Mouse (Mus musculus): ENCODE data around the gene Gm17334. TPM values are rescaled to one million over a fixed set of nuclear protein-coding genes. Genes with fewer than 3 reads are reported as not detected.
A peak's percentile ranks its signal among the peaks of the same experiment; 100 is the strongest.

Gm17334 gene
- polyA plus RNA-seq, 1 experiment from 2014 or later, result not detected

DNA sequence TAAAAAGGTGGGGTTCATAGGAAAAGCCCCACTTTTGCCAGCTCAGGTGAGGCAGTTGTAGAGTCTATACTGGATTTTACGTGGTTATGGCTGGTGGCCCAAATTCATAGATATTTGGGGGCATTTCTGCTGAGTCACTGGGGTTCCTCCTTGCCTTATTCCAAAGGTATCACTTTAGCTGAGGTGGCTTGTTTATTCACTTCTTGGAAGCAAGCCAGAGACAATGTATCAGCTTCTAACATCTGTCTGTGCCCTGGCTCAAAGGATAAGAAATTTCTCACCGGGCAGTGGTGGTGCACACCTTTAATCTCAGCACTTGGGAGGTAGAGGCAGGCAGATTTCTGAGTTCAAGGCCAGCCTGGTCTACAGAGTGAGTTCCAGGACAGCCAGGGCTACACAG lies 6.8 kb upstream of the Gm17334 start:
- Histone ChIP-seq H3K4me3 (no peak overlapping the region), H3K9me3 (replicated peaks) (no peaks in the 10 kb centered on the region), H3K9ac (no peak overlapping the region), H3K27ac (no peak overlapping the region), H3K4me1 (no peaks in the 10 kb centered on the region), H3K36me3 (no peaks in the 10 kb centered on the region), H3K27me3 (no peaks in the 10 kb centered on the region; the same call in 1 of the 2 replicates), H3K4me2 (replicated peaks) (no peak overlapping the region)
- 92% methylated on average over 2 of the region's 2 CpGs for WGBS
- no peak for ATAC-seq (ENCODE audit: low FRiP score)

DNA sequence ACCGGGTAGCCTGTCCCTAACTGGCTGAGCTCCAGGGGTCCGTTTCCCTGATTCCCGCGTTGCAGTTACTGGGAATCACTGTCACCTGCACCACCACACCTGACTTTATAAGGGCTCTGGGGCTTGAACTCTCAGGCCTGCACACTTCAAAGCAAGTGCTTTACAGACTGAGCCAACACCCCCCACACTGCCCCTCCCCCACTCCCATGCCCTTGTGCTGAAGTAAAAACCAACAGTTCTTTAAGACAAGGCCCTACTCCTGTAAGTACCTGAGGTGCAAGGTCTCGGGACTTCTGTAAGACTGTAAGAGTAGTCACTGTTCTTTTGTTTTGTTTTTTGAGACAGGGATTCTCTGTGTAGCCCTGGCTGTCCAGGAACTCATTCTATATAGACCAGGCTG lies 5.5 kb upstream of the Gm17334 start:
- Histone ChIP-seq H3K4me1 (no peaks in the 10 kb centered on the region), H3K27ac (no peak overlapping the region), H3K27me3 (no peaks in the 10 kb centered on the region; the same call in 1 of the 2 replicates), H3K9me3 (replicated peaks) (no peaks in the 10 kb centered on the region), H3K36me3 (no peaks in the 10 kb centered on the region; the same call in 1 of the 2 replicates), H3K4me2 (replicated peaks) (no peak overlapping the region), H3K4me3 (no peak overlapping the region), H3K9ac (no peak overlapping the region)
- WGBS, result 88% methylated on average over 5 of the region's 5 CpGs
- no peak for ATAC-seq (ENCODE audit: low FRiP score)

DNA sequence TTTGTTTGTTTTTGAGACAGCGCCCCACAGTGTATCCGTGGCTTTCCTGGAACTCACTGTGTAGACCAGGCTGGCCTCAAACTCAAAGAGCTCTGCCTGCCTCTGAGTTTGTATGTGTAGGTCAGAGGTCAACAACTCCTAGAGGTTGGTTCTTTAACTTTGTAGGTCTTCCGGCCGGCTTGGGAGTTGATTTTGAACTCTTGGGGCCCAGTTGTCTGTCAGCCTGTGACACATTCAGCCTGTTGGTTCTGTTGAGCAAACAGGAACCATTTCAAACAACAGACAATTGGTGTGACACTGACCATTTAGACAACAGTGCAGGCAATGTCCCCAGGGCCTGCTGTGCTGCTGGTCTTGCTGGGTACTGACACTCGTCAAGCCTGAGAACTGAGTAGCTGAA lies 4.7 kb upstream of the Gm17334 start:
- 61% methylated on average over 5 of the region's 5 CpGs for WGBS
- Histone ChIP-seq H3K36me3 (no peaks in the 10 kb centered on the region; the same call in 1 of the 2 replicates), H3K4me1 (no peaks in the 10 kb centered on the region), H3K27me3 (no peaks in the 10 kb centered on the region; the same call in 1 of the 2 replicates), H3K27ac (no peak overlapping the region), H3K4me3 (no peak overlapping the region), H3K4me2 (replicated peaks) (no peak overlapping the region), H3K9me3 (replicated peaks) (no peaks in the 10 kb centered on the region), H3K9ac (no peak overlapping the region)
- no peak for ATAC-seq (ENCODE audit: low FRiP score)

DNA sequence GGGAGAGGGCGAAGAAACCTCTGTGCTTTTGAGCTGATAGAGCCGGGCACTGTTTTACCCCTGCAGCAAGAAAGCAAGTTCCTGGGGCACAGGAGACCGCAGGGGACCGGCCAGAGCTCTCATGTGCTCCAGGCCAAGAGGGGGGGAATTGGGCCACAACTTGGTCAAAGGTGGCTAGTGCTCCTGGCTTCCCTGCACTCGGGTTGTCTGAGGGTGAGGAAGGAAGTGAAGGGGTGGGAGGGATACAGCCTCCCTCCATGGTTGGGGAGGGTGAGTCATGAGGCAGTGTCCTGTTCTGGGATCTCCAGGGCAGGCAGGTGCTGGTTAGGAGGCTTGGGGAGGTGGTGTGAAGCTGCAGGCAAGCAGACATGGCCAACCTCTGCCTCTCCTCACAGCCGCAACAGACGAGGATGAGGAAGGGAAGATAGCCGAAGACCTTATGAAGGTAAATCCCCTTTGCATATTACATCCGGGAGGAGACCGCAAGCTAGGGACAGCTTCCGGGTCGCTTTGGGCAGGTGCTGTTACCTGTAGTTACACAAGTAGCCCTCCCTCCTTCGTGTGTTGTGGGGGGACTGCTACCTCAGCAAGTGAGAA lies 1.8 kb upstream of the Gm17334 start:
- Histone ChIP-seq H3K4me1 (peaks cover 5% of the 10 kb centered on the region), H3K27ac (no peak overlapping the region), H3K9ac (no peak overlapping the region), H3K27me3 (peaks cover 8% of the 10 kb centered on the region), H3K9me3 (replicated peaks) (no peaks in the 10 kb centered on the region), H3K4me3 (no peak overlapping the region), H3K4me2 (replicated peaks) (no peak overlapping the region), H3K36me3 (no peaks in the 10 kb centered on the region; the same call in 1 of the 2 replicates)
- WGBS, result 89% methylated on average over 13 of the region's 13 CpGs
- ATAC-seq (ENCODE audit: low FRiP score), result no peak

DNA sequence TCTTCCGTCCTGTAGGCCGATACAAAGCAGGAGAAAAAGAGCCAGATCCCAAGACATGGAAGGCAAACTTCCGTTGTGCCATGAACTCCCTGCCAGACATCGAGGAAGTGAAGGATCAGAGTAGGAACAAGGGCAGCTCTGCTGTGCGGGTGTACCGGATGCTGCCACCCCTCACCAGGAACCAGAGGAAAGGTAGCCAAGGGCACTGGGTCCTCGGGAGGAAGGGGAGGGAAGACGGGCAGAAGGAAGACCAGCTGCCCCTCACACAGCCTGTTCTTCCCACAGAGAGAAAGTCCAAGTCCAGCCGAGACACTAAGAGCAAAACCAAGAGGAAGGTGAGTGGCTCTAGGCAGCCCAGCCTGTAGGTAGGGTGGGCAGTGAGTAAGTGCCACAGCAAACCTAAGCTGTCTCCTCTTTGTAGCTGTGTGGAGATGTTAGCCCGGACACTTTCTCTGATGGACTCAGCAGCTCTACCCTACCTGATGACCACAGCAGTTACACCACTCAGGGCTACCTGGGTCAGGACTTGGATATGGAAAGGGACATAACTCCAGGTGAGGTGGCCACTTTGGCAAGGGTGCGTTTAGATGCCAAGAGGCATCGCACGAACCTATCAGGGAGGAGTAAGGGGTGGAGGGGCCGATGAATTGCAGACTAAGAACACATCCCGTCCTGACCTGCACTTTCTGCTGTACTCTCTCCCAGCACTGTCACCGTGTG lies 814 bp upstream of the Gm17334 start:
- Histone ChIP-seq H3K4me3 (no peak overlapping the region), H3K4me2 (replicated peaks) (no peak overlapping the region), H3K9ac (no peak overlapping the region), H3K9me3 (replicated peaks) (no peaks in the 10 kb centered on the region), H3K27me3 (peaks cover 17% of the 10 kb centered on the region), H3K4me1 (peaks cover 5% of the 10 kb centered on the region), H3K36me3 (no peaks in the 10 kb centered on the region; the same call in 1 of the 2 replicates), H3K27ac (no peak overlapping the region)
- 91% methylated on average over 16 of the region's 16 CpGs for WGBS
- no peak for ATAC-seq (ENCODE audit: low FRiP score)

DNA sequence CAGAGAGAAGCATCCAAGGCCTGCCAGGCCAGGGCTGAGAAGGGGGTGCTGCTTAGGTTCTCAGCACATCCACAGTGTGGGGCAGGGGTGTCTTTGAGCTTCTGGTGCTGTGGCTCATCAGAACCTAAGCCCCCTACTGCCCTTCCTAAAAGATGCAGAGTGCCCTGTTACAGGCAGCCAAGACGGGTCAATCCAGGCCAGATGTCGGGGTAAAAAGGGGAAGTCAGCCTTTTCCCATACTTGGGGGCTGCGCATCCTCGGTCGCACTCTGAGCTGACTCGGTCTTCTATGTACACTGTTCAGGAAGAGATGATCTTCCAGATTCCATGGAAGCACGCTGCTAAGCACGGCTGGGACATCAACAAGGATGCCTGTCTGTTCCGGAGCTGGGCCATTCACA lies 451 bp downstream of the Gm17334 start:
- Histone ChIP-seq H3K27ac (no peak overlapping the region), H3K27me3 (peaks cover 23% of the 10 kb centered on the region)

DNA sequence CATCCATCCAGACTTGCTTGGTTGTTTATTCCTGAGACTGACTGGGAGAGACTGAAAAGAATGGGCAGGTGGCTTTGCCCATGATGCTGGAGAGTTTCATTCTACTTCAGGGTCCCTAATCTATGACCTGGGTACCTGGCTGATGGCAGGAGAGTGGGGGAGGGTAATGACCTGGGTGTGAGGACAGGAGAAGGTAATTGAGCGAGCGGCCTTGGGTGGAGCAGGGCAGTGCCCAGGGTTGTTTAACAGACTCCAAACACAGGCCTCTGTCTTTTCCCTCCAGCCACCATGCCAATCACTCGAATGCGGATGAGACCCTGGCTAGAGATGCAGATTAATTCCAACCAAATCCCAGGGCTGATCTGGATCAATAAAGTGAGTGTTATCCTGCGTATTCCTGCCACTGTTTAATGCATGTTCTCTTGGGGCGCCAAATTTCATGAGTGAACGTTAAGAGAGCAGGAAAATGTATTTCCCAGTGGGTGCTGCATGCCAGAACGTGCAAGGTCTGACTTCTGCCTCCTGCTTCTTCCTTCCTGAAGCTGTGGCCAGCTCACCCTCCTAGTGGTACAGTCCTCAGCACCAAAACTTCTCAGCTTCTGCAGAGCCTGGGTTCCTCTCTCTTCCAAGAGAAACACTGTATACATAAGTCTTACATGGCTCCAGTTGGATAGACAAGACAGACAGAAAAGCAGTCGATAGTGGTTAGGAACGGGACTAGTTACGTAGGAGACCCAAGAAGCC lies 1.8 kb downstream of the Gm17334 start:
- WGBS, result 86% methylated on average over 11 of the region's 11 CpGs
- Histone ChIP-seq H3K9ac (no peak overlapping the region), H3K9me3 (replicated peaks) (no peaks in the 10 kb centered on the region), H3K36me3 (no peaks in the 10 kb centered on the region; the same call in 1 of the 2 replicates), H3K27ac (no peak overlapping the region), H3K4me2 (replicated peaks) (peak overlapping the region; percentile 74; the same call in 1 of the 2 replicates), H3K4me1 (peaks cover 5% of the 10 kb centered on the region), H3K27me3 (peaks cover 26% of the 10 kb centered on the region), H3K4me3 (peak overlapping the region; percentile 52; the same call in 1 of the 2 replicates)
- no peak for ATAC-seq (ENCODE audit: low FRiP score)

More for the DNA sequence above, 451 bp downstream of the Gm17334 start:
- H3K4me1 ChIP-seq, result peaks cover 5% of the 10 kb centered on the region
- no peak overlapping the region for H3K9ac ChIP-seq
- no peak overlapping the region for H3K4me3 ChIP-seq
- no peaks in the 10 kb centered on the region; the same call in 1 of the 2 replicates for H3K36me3 ChIP-seq
- no peak for ATAC-seq (ENCODE audit: low FRiP score)
- 79% methylated on average over 9 of the region's 9 CpGs for WGBS
- H3K9me3 ChIP-seq (replicated peaks), result no peaks in the 10 kb centered on the region
- H3K4me2 ChIP-seq (replicated peaks), result no peak overlapping the region

DNA sequence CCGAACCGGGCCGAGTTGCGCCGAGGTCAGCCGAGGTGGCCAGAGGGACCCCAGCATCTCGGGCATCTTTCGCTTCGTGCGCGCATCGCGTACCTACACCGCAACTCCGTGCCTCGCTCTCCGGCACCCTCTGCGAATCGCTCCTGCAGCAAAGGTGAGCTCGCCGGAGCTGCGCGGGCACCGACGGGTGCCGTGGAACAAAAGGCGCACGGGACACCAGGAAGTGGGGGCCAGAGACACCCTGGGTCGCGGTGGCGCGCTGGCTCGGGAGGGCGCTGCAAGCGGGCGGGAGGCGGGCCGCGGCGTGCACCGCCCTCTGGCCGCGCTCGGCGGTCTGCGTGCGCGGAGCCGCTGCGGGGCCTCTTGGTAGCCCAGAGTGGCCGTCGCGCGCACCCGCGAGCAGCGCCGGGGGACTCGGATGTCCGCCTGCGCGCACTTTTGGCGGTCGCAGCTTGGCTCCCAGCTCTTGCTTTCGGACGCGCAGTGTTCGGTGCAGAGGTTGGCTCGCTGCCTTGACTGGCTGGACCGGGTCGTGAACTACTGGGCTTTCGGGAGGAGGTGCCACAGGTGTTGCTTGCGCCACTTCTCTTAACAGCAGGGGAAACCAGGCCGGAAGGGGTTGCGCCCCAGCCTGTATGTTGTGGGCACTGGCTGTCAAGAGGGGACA lies 2.7 kb downstream of the Gm17334 start:
- H3K4me2 ChIP-seq (replicated peaks), result peak overlapping the region; percentile 74
- H3K4me1 ChIP-seq, result peaks cover 5% of the 10 kb centered on the region
- peak overlapping the region; percentile 52 for H3K4me3 ChIP-seq
- WGBS, result under 1% methylated on average over 75 of the region's 75 CpGs
- H3K27me3 ChIP-seq, result peaks cover 32% of the 10 kb centered on the region
- no peaks in the 10 kb centered on the region for H3K9me3 ChIP-seq (replicated peaks)
- peak; percentile 79 for ATAC-seq (ENCODE audit: low FRiP score)
- no peak overlapping the region for H3K27ac ChIP-seq
- no peaks in the 10 kb centered on the region; the same call in 1 of the 2 replicates for H3K36me3 ChIP-seq
- H3K9ac ChIP-seq, result peak overlapping the region; percentile 53

DNA sequence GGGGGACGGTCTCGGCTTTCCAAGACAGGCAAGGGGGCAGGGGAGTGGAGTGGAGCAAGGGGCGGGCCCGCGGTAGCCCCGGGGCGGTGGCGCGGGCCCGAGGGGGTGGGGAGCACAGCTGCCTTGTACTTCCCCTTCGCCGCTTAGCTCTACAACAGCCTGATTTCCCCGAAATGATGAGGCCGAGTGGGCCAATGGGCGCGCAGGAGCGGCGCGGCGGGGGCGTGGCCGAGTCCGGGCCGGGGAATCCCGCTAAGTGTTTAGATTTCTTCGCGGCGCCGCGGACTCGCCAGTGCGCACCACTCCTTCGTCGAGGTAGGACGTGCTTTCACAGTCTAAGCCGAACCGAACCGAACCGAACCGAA lies 3.2 kb downstream of the Gm17334 start, which contains the start of gene Irf1:
TSS of gene Irf1 (plus strand) at position 255 of the 365 bp plus-strand sequence.
- Histone ChIP-seq H3K27ac (no peak within 1 kb of the TSS), H3K4me1 (peaks cover 5% of the 10 kb centered on the region), H3K27me3 (peaks cover 32% of the 10 kb centered on the region), H3K4me2 (replicated peaks) (peak within 1 kb of the TSS; percentile 74), H3K9me3 (replicated peaks) (no peaks in the 10 kb centered on the region), H3K36me3 (no peaks in the 10 kb centered on the region; the same call in 1 of the 2 replicates), H3K4me3 (peak within 1 kb of the TSS; percentile 52), H3K9ac (peak within 1 kb of the TSS; percentile 53)
- peak; percentile 94 for ATAC-seq (ENCODE audit: low FRiP score)
- 1% methylated on average over 40 of the region's 40 CpGs for WGBS

DNA sequence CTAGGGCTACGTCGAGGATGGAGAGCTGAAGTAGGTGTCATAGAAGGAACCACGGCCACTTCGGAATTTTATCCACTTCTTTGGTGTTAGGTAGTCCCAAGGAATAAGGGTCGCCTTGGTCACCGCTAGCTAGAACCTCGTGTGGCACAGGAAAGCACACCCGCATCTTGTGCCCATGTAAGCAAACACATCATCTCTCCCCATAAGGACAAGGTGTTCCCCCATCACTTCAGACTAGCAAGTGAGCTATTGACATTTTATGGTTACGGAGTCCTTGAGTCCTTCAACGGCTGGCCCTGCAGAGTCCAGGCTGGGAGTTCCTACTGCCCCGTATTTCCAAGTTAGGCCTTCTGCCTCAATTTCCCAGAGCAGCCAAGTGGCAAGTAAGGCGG lies 3.8 kb downstream of the Gm17334 start:
- Histone ChIP-seq H3K4me2 (replicated peaks) (peak overlapping the region; percentile 74), H3K27ac (no peak overlapping the region), H3K4me3 (peak overlapping the region; percentile 52), H3K9ac (no peak overlapping the region), H3K4me1 (peaks cover 5% of the 10 kb centered on the region), H3K27me3 (peaks cover 32% of the 10 kb centered on the region), H3K36me3 (no peaks in the 10 kb centered on the region; the same call in 1 of the 2 replicates), H3K9me3 (replicated peaks) (no peaks in the 10 kb centered on the region)
- no peak for ATAC-seq (ENCODE audit: low FRiP score)
- WGBS, result 60% methylated on average over 12 of the region's 12 CpGs

DNA sequence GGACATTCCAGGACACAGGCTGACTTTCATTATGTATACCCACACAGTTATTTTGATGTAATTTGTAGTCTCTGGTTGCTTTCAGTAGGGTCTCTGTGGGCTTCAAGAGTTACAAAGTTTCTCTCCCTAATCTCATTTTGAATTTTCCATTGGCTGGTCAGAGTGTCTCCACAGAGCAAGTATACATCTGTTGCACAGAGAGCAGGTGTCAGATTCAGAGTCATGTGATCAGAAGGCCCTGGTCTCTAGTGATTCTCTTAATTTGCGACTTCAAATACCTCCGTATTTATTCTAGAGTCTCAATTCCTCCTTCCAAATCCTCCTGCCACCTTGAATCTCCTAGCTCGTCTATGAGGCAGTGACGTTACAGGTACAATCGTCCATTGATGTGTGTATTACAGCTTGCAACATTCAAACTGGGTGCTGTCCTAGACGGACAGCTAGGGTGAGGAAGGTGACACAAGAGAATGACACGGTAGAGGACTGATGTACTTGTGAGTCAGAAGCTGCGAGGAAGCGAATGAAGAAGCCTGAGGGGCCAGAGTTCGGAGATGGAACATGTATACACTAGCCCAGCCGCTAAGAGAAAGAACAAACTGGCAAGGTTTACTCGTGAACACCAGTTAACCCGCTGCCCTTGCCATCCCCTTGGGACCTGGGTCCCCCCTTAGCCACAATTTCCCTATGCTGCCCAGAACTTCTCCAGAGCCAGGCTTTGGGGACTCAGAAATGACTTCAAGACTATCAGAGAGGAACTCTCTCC lies 4.4 kb downstream of the Gm17334 start:
- 75% methylated on average over 13 of the region's 13 CpGs for WGBS
- peaks cover 36% of the 10 kb centered on the region for H3K27me3 ChIP-seq

More for the DNA sequence above, 4.4 kb downstream of the Gm17334 start:
- no peak for ATAC-seq (ENCODE audit: low FRiP score)
- Histone ChIP-seq H3K4me2 (replicated peaks) (no peak overlapping the region), H3K9ac (no peak overlapping the region), H3K4me3 (no peak overlapping the region), H3K36me3 (no peaks in the 10 kb centered on the region), H3K27ac (no peak overlapping the region), H3K4me1 (peaks cover 11% of the 10 kb centered on the region), H3K9me3 (replicated peaks) (no peaks in the 10 kb centered on the region)

Measured in hindbrain, embryonic 12.5 days (tissue).